Mouse (Mus musculus) limb, embryonic 12.5 days (tissue): Measurements from ENCODE around the gene 9230113P08Rik. TPM values are rescaled to one million over a fixed set of nuclear protein-coding genes. Genes with fewer than 3 reads are reported as not detected.
"Not testable (repeated sequence)": the region's sequence is repeated elsewhere in the genome, so short reads cannot be mapped to it uniquely, and the experiment has no call there.

Source experiments
- ATAC-seq: fragments of 200-750 bp; cut with Nextera tagmentation; 2 replicates; pipeline ENCODE4 v1.8.0; 2017; ENCODE audit warnings: low read depth, moderate TSS enrichment; ENCODE audit not compliant: insufficient number of reproducible peaks, insufficient read depth, low FRiP score, low TSS enrichment
- H3K27ac ChIP-seq: fragments of 300-500 bp; sonication (generic); 2 replicates; pipeline ENCODE4 v1.5.1; 2016; ENCODE audit warnings: mild to moderate bottlenecking, moderate library complexity
- H3K27me3 ChIP-seq: fragments of 300-500 bp; sonication (generic); 2 replicates; pipeline ENCODE4 v1.6.1; 2016; ENCODE audit warnings: mild to moderate bottlenecking, moderate library complexity
- H3K36me3 ChIP-seq: fragments of 300-500 bp; sonication (generic); 2 replicates; pipeline ENCODE4 v1.6.1; 2016; ENCODE audit warnings: mild to moderate bottlenecking, moderate library complexity
- H3K4me1 ChIP-seq: fragments of 300-500 bp; sonication (generic); replicated peaks from 2 replicates; pipeline ENCODE4 v1.6.1; 2016
- H3K4me2 ChIP-seq: fragments of 300-500 bp; sonication (generic); 2 replicates; pipeline ENCODE4 v1.6.1; 2016; ENCODE audit warnings: mild to moderate bottlenecking, moderate library complexity
- H3K4me3 ChIP-seq: fragments of 300-500 bp; sonication (generic); replicated peaks from 2 replicates; pipeline ENCODE4 v1.5.1; 2016; ENCODE audit warnings: mild to moderate bottlenecking
- H3K9ac ChIP-seq: fragments of 300-500 bp; sonication (generic); replicated peaks from 2 replicates; pipeline ENCODE4 v1.6.1; 2016; ENCODE audit warnings: mild to moderate bottlenecking, moderate library complexity
- H3K9me3 ChIP-seq: fragments of 300-500 bp; sonication (generic); 2 replicates; pipeline ENCODE4 v1.6.1; 2016; ENCODE audit warnings: mild to moderate bottlenecking, moderate library complexity
- WGBS: fragments of 180-500 bp; shearing (Covaris S2); methylation state at CpG from one replicate; pipeline ENCODE4 v1.1.7; 2016; 5-methylcytosine and 5-hydroxymethylcytosine counted together
- polyA plus RNA-seq: library from polyadenylated mRNA; unstranded; fragments of >200 nt; fragmentation: Nextera tagmentation; extraction: Ambion mirVana; gene quantifications from 2 replicates; pipeline ENCODE4 v1.2.1, GENCODE M21; 2016

Gene 9230113P08Rik
- polyA plus RNA-seq, result not detected in 2 replicates

DNA sequence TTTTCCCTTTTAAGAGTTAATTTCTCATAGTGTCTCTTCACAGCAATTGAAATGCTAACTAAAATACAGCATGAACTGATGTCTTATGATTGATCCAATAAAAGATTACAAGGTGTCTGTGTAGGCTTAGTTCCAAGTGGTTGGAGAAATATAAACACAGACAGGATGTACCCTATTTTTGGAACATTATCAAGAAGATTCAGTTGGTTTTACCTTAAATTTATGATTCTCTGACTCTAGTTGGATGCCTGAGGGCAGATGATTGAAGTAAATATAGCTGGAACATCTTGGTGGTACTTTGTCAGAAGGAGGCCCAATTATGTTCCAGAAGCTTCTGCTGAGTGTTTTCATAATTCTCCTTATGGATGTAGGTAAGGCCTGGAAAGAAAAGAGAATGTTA lies at the start of gene 9230113P08Rik:
Gene 9230113P08Rik, plus strand, starts transcription at position 301 of the 400 bp plus-strand sequence.
- not testable (repeated sequence) for H3K4me3 ChIP-seq, H3K4me2 ChIP-seq, H3K9me3 ChIP-seq, H3K36me3 ChIP-seq, H3K9ac ChIP-seq, H3K4me1 ChIP-seq, H3K27ac ChIP-seq, H3K27me3 ChIP-seq, ATAC-seq

DNA sequence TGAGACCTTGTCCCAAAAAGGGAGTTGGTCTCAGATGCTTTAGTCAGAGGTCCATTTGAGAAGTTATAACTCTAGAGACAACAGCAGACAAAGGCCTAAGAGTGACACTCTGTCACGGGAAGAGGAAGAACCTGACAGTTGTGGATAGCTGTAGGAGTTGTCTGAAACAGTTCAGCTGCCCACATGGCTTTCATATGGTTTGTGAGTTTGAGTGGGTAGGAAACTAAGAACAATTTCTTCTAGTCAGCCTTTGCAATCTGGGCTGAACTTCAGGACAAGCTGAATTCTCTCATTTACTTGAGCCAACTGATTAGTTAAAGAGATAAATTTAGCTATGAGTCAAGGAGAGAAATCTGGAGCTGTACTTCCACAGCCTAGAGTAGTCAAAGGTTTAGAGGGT lies 15.1 kb upstream of the 9230113P08Rik start:
- not testable (repeated sequence) for H3K9me3 ChIP-seq, H3K27ac ChIP-seq, H3K9ac ChIP-seq, H3K27me3 ChIP-seq, H3K4me1 ChIP-seq, H3K4me3 ChIP-seq, H3K36me3 ChIP-seq, H3K4me2 ChIP-seq, ATAC-seq
- 66% methylated on average over 1 of the region's 1 CpGs for WGBS

DNA sequence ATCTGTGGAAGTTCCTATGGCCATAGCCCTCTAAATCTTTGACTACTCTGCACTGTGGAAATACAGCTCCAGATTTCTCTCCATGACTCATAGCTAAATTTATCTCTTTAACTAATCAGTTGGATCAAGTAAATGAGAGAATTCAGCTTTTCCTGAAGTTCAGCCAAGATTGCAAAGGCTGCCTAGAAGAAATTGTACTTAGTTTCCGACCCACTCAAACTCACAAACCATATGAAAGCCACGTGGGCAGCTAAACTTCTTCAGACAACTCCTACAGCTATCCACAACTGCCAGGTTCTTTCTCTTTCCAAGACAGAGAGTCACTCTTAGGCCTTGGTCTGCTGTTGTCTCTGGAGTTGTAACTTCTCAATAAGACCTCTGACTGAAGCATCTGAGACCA lies 3.7 kb upstream of the 9230113P08Rik start:
- no peaks in the 10 kb centered on the region for H3K36me3 ChIP-seq
- ATAC-seq, result no peak
- WGBS, result 73% methylated on average over 2 of the region's 2 CpGs
- H3K4me3 ChIP-seq, result no peak overlapping the region
- no peaks in the 10 kb centered on the region for H3K27me3 ChIP-seq
- H3K9me3 ChIP-seq, result peaks cover 9% of the 10 kb centered on the region; the same call in 1 of the 2 replicates
- H3K4me1 ChIP-seq, result no peaks in the 10 kb centered on the region
- no peak overlapping the region for H3K9ac ChIP-seq
- no peak overlapping the region for H3K27ac ChIP-seq
- no peak overlapping the region for H3K4me2 ChIP-seq

DNA sequence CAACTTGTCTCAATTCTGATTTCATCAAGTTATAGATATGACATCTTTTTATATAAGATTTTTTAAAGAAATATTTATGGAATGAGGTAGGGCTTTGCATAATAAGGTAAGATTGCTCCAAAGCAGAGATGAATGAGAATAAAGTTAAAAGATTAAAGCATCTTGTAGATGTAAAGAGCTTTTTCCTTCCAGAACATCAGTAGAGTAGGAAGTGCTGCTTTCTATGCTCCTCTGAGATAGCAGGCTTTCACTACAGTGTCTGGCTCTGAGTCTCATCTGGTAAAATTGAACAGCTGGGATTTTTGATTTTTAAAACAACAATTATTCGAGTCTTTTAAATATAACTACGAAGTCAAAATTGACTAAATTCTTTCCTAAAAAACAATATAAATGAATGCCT lies 22.6 kb downstream of the 9230113P08Rik start:
- no peak overlapping the region for H3K9ac ChIP-seq
- 84% methylated on average over 2 of the region's 2 CpGs for WGBS
- no peaks in the 10 kb centered on the region for H3K27me3 ChIP-seq
- ATAC-seq, result no peak
- H3K9me3 ChIP-seq, result no peaks in the 10 kb centered on the region
- no peak overlapping the region for H3K4me2 ChIP-seq
- no peak overlapping the region for H3K4me3 ChIP-seq
- H3K4me1 ChIP-seq, result no peaks in the 10 kb centered on the region
- H3K27ac ChIP-seq, result no peak overlapping the region
- H3K36me3 ChIP-seq, result no peaks in the 10 kb centered on the region

Other genes starting within 250 kb of the 9230113P08Rik start
- gene Pate1, start 221.0 kb upstream of the 9230113P08Rik start, polyA plus RNA-seq, result not detected in 2 replicates
- gene Gm17677, start 167.4 kb upstream of the 9230113P08Rik start, polyA plus RNA-seq, result not detected in 2 replicates
- not detected in 2 replicates for gene Gm17727, start 130.3 kb upstream of the 9230113P08Rik start, polyA plus RNA-seq
- not detected in 2 replicates for gene Gm27235, start 118.3 kb upstream of the 9230113P08Rik start, polyA plus RNA-seq
- not detected in 2 replicates for gene D730048I06Rik, start 118.3 kb upstream of the 9230113P08Rik start, polyA plus RNA-seq
- not detected in 2 replicates for gene 9230110F15Rik, start 64.3 kb upstream of the 9230113P08Rik start, polyA plus RNA-seq
- not detected in 2 replicates for gene Gm5916, start 220.4 kb downstream of the 9230113P08Rik start, polyA plus RNA-seq